In the genomic region with DNA sequence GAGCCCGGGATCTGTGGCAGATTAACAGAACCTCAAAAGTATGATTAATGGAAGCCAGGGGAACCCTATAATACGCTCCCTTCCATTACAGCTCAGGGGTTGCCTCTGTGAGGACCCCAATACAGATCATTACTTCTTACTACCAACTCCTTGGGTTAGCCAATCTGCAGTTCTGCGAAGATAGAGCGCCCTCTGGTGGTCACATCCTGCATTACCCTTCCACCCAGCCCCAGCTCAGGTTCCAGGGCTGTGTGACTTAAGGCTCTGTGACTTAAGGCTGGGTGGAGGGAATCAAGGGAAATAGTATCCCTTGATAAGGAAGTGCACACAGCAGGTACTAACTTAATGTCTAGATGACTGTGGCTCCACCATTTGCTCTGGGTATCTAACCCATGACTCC, we compare ENCODE assay signal across 8 mouse cellular contexts. TPM values are rescaled to one million over a fixed set of nuclear protein-coding genes. Genes with fewer than 3 reads are reported as not detected.
DNase-seq lines count a peak whose midpoint lies in the region; TF ChIP-seq lines count a peak whose summit lies in the region.

No protein-coding gene starts in this region.

- H3K4me1 ChIP-seq in E14TG2a.4 (replicated peaks; ENCODE audit: low read depth, low read length), result peaks cover 55% of the 10 kb centered on the region
- no peaks in the 10 kb centered on the region for H3K4me1 ChIP-seq in bone marrow, adult 2 months (ENCODE audit: control insufficient read depth, insufficient read depth, low read length)

- H3K27ac ChIP-seq in bone marrow, adult 2 months (ENCODE audit: control insufficient read depth, insufficient read depth, low read depth, low read length, poor library complexity), result no peak overlapping the region

- H3K36me3 ChIP-seq in E14TG2a.4 (ENCODE audit: insufficient read depth, low read length), result peaks cover 41% of the 10 kb centered on the region

- H3K27me3 ChIP-seq in E14TG2a.4 (ENCODE audit: insufficient read depth, low read length), result peaks cover 7% of the 10 kb centered on the region; the same call in 1 of the 2 replicates

- intact Hi-C loops in heart, postnatal 10 days (cut with DNase I), result loop anchor here (1.0 to 2.0 kb wide), 4 partner anchors 45 to 239 kb away; no protein-coding TSS in a partner anchor

- peak overlapping the region; percentile 43; the same call in 1 of the 2 replicates for H3K4me3 ChIP-seq in E14TG2a.4 (replicated peaks; ENCODE audit: low read length)
- no peak overlapping the region for H3K4me3 ChIP-seq in bone marrow, adult 2 months (replicated peaks; ENCODE audit: control insufficient read depth, low read depth, low read length)

- H3K9me3 ChIP-seq in E14TG2a.4 (ENCODE audit: low read length), result peaks cover 7% of the 10 kb centered on the region; the same call in 1 of the 2 replicates

- WGBS in bone marrow, adult 2 months, result 15% methylated on average over 4 of the region's 4 CpGs

- peak; percentile 35 for DNase-seq in fibroblast of lung, adult 2 months (ENCODE audit: low read depth)
- DNase-seq in heart, postnatal 10 days, result peak; percentile 79 to 87
- DNase-seq in kidney, postnatal 4 days, result peak; percentile 90 to 93
- DNase-seq in lung, postnatal 14 days, result peak; percentile 90
- peak; percentile 78 for DNase-seq in retina, postnatal 1 day
- peak; percentile 91 for DNase-seq in thymus, postnatal 4 days

- peak; percentile 92 for TF ChIP-seq CTCF in E14TG2a.4 (conservative IDR thresholded peaks at IDR 0.05; ENCODE audit: low read length)
- peak; percentile 91 for TF ChIP-seq CTCF in bone marrow, adult 2 months (IDR thresholded peaks at IDR 0.05; ENCODE audit: control insufficient read depth, insufficient read depth, low read length)

- no peak for TF ChIP-seq POLR2A in bone marrow, adult 2 months (IDR thresholded peaks at IDR 0.05; ENCODE audit: borderline replicate concordance, control insufficient read depth, low read depth, low read length)

RNA-seq across cellular contexts. Expression of a gene that starts 25.7 kb away (rescaled TPM):
- polyA plus RNA-seq in bone marrow, adult 2 months (2011; ENCODE audit: insufficient read depth, insufficient read length, low replicate concordance, missing spikeins), result not detected in 2 replicates
- 1 to 10 TPM; 1.1 to 1.5 TPM for total RNA-seq in heart, postnatal 10 days (2021)

Comparison
In these comparisons a context has a peak if more than half of its experiments do, and no peak if none do; other contexts are left out.
1. DNase-seq: peak in every context shown above with its lines; median percentile 92 in kidney, postnatal 4 days; 91 in thymus, postnatal 4 days; 90 in lung, postnatal 14 days; 83 in heart, postnatal 10 days; 78 in retina, postnatal 1 day; 35 in fibroblast of lung, adult 2 months.